Mouse (Mus musculus): ENCODE results near the gene Gpank1. TPM values are rescaled to one million over a fixed set of nuclear protein-coding genes. Genes with fewer than 3 reads are reported as not detected.

The Gpank1 gene
- polyA plus RNA-seq, 1 experiment from 2014 or later: 22.4 TPM

- H3K27ac ChIP-seq (replicated peaks): no peak overlapping the region
- no peak overlapping the region for H3K4me3 ChIP-seq (replicated peaks)
- no peaks in the 10 kb centered on the region for H3K9me3 ChIP-seq (replicated peaks)
- WGBS: 92% methylated on average over 12 of the region's 12 CpGs
- no peak for ATAC-seq (ENCODE audit: low FRiP score)
- no peaks in the 10 kb centered on the region for H3K27me3 ChIP-seq (replicated peaks)
- no peak overlapping the region for H3K9ac ChIP-seq (replicated peaks)
- H3K36me3 ChIP-seq: peaks cover 97% of the 10 kb centered on the region
- no peaks in the 10 kb centered on the region; the same call in 1 of the 2 replicates for H3K4me1 ChIP-seq
- H3K4me2 ChIP-seq: no peak overlapping the region
Measured at GRCm38 (mm10) chr17:35155451-35155850, 34.2 kb downstream of the Gpank1 start.

DNA sequence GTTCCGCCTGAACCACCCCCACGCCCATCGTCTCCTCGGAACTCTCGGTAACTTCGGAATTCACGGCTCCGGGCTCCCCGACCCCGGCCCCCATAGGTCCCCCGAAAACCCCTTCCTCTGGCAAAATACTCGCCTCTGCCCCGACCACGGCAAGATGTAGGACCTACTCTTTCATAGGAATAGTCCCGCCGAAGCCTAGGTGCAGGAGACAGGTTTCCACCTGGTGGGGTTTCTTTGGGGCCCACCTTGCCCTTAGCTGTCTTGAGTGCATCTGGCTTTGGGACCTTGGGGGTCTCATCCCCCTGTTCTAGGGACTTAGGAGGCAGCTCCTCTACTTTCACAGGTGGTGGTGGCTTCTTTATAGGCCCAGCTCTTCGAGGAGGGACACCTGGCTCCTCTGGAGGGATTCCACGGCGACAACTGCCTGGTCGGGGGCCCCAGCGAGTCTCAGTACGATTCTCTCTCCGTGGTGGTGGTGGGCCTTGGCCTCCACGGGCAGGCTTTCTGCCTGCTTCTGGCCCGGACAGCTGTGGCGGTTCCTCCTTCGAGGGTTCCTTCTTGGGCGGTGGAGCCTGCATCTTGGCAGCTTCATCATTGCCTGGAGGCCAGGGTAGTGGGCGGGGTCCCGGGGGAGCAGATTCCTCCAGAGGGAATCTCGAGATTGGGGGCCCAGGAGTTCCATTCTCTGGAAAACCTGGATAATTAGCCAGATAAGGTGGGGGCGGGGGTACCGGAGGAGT is 35.4 kb downstream of the Gpank1 start:
- Histone ChIP-seq H3K4me1 (peaks cover 8% of the 10 kb centered on the region), H3K36me3 (peaks cover 99% of the 10 kb centered on the region), H3K9me3 (replicated peaks) (no peaks in the 10 kb centered on the region), H3K4me3 (replicated peaks) (no peak overlapping the region), H3K4me2 (no peak overlapping the region), H3K27ac (replicated peaks) (no peak overlapping the region), H3K27me3 (replicated peaks) (no peaks in the 10 kb centered on the region), H3K9ac (replicated peaks) (no peak overlapping the region)
- no peak for ATAC-seq (ENCODE audit: low FRiP score)
- 92% methylated on average over 33 of the region's 33 CpGs for WGBS

- no peak for ATAC-seq (ENCODE audit: low FRiP score)
- 94% methylated on average over 8 of the region's 8 CpGs for WGBS
Measured at GRCm38 (mm10) chr17:35157254-35157653, 36.0 kb downstream of the Gpank1 start.

DNA sequence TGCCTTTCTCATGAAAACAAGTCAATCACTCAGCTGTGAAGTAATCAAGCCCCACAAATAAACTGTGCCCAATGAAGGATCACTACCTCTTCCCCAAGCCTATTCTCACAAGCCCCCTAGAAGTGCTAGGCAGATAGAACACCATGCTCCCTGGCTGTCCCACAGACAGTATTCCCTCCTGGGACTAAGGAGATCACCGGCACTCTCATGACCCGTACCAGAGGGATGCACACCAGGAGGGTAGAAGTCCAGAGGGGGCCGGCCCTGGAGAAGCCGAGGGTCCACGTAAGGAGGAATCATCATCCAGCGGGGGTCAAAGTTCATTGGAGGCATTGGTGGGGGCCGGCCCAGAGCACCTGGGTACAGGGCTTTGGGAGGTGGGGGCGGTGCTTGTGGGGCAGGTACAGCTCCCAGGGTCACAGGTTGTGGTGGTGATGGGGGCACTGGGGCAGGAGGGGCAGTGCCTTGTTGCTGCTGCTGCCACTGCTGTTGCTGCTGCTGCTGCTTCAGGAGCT is 36.5 kb downstream of the Gpank1 start:
- H3K36me3 ChIP-seq: peaks cover 95% of the 10 kb centered on the region

More at GRCm38 (mm10) chr17:35157254-35157653, 36.0 kb downstream of the Gpank1 start:
- Histone ChIP-seq H3K9ac (replicated peaks) (no peak overlapping the region), H3K4me2 (no peak overlapping the region), H3K9me3 (replicated peaks) (no peaks in the 10 kb centered on the region), H3K4me3 (replicated peaks) (no peak overlapping the region), H3K27ac (replicated peaks) (no peak overlapping the region), H3K27me3 (replicated peaks) (no peaks in the 10 kb centered on the region), H3K4me1 (peaks cover 14% of the 10 kb centered on the region), H3K36me3 (peaks cover 99% of the 10 kb centered on the region)

DNA sequence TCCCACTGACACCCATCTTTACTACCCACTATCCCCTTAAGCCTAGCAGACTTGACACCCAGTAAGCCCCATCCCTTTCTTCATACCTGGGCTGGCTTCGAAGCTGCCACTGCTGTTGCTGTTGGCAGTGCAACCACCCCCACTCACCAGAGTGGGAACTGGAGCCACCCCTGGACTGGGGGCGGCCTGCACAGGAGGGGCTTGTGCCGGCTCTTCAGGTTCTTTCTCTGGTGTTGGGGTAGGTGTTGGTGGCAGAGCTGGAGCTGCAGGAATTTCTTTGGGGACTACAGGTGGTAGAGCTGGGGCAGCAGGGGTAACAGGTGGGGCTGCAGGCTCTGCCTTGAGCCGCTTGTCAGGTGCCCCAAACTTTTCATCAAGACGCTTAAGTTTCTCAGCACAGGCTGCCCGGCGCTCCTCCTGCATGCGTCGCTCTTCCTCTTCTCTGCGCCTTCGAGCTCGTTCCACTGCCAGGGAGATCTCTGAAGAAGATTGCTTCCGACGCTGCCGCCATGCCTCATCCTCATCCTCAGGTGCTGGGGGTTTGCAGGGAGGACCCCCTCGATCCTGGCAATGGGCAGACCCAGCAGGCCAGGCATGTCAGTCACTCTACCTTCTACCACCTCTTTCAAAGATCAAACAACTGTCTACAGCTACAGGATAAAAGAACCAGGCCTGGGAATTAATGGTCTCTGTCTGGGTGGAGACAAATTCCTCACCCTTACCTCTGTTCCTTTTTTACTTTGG is 37.8 kb downstream of the Gpank1 start:
- Histone ChIP-seq H3K4me2 (no peak overlapping the region), H3K36me3 (peaks cover 82% of the 10 kb centered on the region), H3K27ac (replicated peaks) (no peak overlapping the region), H3K4me1 (peaks cover 28% of the 10 kb centered on the region), H3K9me3 (replicated peaks) (no peaks in the 10 kb centered on the region), H3K4me3 (replicated peaks) (no peak overlapping the region), H3K27me3 (replicated peaks) (no peaks in the 10 kb centered on the region), H3K9ac (replicated peaks) (no peak overlapping the region)
- no peak for ATAC-seq (ENCODE audit: low FRiP score)
- WGBS: 95% methylated on average over 16 of the region's 16 CpGs

More for the DNA sequence above, 36.5 kb downstream of the Gpank1 start:
- WGBS: 95% methylated on average over 8 of the region's 8 CpGs
- Histone ChIP-seq H3K4me3 (replicated peaks) (no peak overlapping the region), H3K4me2 (no peak overlapping the region), H3K27ac (replicated peaks) (no peak overlapping the region), H3K9ac (replicated peaks) (no peak overlapping the region), H3K27me3 (replicated peaks) (no peaks in the 10 kb centered on the region), H3K9me3 (replicated peaks) (no peaks in the 10 kb centered on the region), H3K4me1 (peaks cover 19% of the 10 kb centered on the region)
- no peak for ATAC-seq (ENCODE audit: low FRiP score)

- H3K27ac ChIP-seq (replicated peaks): no peak overlapping the region
- H3K36me3 ChIP-seq: peaks cover 75% of the 10 kb centered on the region
- H3K9ac ChIP-seq (replicated peaks): no peak overlapping the region
- H3K4me2 ChIP-seq: no peak overlapping the region
- no peaks in the 10 kb centered on the region for H3K9me3 ChIP-seq (replicated peaks)
- no peak overlapping the region for H3K4me3 ChIP-seq (replicated peaks)
- H3K27me3 ChIP-seq (replicated peaks): no peaks in the 10 kb centered on the region
- peaks cover 28% of the 10 kb centered on the region for H3K4me1 ChIP-seq
- 86% methylated on average over 7 of the region's 7 CpGs for WGBS
- no peak for ATAC-seq (ENCODE audit: low FRiP score)
Measured at GRCm38 (mm10) chr17:35159638-35160037, 38.4 kb downstream of the Gpank1 start.

DNA sequence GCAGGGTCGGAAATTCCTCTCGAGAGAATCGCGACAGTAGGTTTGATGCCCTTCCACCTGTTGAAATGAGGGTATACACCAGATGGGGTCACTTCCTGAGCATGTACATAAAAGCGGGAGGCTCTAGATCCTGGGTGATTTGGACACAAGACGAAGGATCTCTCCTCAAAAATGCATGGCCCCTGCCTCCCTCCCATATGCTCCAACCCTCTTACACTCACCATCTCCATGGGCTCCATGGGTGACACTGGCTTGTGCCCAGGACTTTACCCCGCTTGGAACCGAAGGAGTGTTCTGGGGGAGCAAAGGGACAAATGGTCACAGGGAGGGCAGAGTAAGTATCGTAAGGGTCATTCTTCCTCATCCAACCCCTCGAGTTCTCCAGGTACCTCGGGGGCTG is 40.2 kb downstream of the Gpank1 start:
- peak overlapping the region; percentile 95; the same call in 1 of the 2 replicates for H3K4me2 ChIP-seq
- WGBS: 79% methylated on average over 11 of the region's 11 CpGs
- no peak overlapping the region for H3K9ac ChIP-seq (replicated peaks)
- H3K36me3 ChIP-seq: peaks cover 58% of the 10 kb centered on the region
- H3K4me1 ChIP-seq: peaks cover 36% of the 10 kb centered on the region
- no peak overlapping the region for H3K27ac ChIP-seq (replicated peaks)
- ATAC-seq (ENCODE audit: low FRiP score): no peak
- no peaks in the 10 kb centered on the region for H3K9me3 ChIP-seq (replicated peaks)
- 0 out of 2 replicates have a peak overlapping the region, but pooled peaks have one; percentile 99 for H3K4me3 ChIP-seq (replicated peaks)
- no peaks in the 10 kb centered on the region for H3K27me3 ChIP-seq (replicated peaks)

- peak overlapping the region; percentile 100; the same call in 1 of the 2 replicates for H3K9ac ChIP-seq (replicated peaks)
- no peaks in the 10 kb centered on the region for H3K9me3 ChIP-seq (replicated peaks)
- H3K4me1 ChIP-seq: peaks cover 42% of the 10 kb centered on the region
- H3K4me3 ChIP-seq (replicated peaks): peak overlapping the region; percentile 99
- ATAC-seq (ENCODE audit: low FRiP score): no peak
- no peaks in the 10 kb centered on the region for H3K27me3 ChIP-seq (replicated peaks)
- H3K4me2 ChIP-seq: peak overlapping the region; percentile 95
- H3K36me3 ChIP-seq: peaks cover 51% of the 10 kb centered on the region
- 81% methylated on average over 14 of the region's 14 CpGs for WGBS
- no peak overlapping the region for H3K27ac ChIP-seq (replicated peaks)
Measured at GRCm38 (mm10) chr17:35162121-35162520, 40.9 kb downstream of the Gpank1 start.

- peak overlapping the region; percentile 99 for H3K4me3 ChIP-seq (replicated peaks)
- H3K27ac ChIP-seq (replicated peaks): no peak overlapping the region
- peak overlapping the region; percentile 100 for H3K9ac ChIP-seq (replicated peaks)
- H3K27me3 ChIP-seq (replicated peaks): no peaks in the 10 kb centered on the region
- H3K36me3 ChIP-seq: peaks cover 44% of the 10 kb centered on the region
- no peak for ATAC-seq (ENCODE audit: low FRiP score)
- peak overlapping the region; percentile 95 for H3K4me2 ChIP-seq
- no peaks in the 10 kb centered on the region for H3K9me3 ChIP-seq (replicated peaks)
- 43% methylated on average over 12 of the region's 12 CpGs for whole genome bisulfite sequencing
- H3K4me1 ChIP-seq: peaks cover 42% of the 10 kb centered on the region
Measured at GRCm38 (mm10) chr17:35162730-35163129, 41.5 kb downstream of the Gpank1 start.

- Histone ChIP-seq H3K4me1 (peaks cover 42% of the 10 kb centered on the region), H3K27me3 (replicated peaks) (no peaks in the 10 kb centered on the region), H3K36me3 (peaks cover 37% of the 10 kb centered on the region), H3K4me2 (peak overlapping the region; percentile 95), H3K4me3 (replicated peaks) (peak overlapping the region; percentile 99), H3K27ac (replicated peaks) (peak overlapping the region; percentile 93), H3K9me3 (replicated peaks) (no peaks in the 10 kb centered on the region), H3K9ac (replicated peaks) (peak overlapping the region; percentile 100)
- WGBS: 9% methylated on average over 8 of the region's 8 CpGs
- no peak for ATAC-seq (ENCODE audit: low FRiP score)
Measured at GRCm38 (mm10) chr17:35163326-35164081, 42.2 kb downstream of the Gpank1 start.

- Histone ChIP-seq H3K27me3 (replicated peaks) (no peaks in the 10 kb centered on the region), H3K9ac (replicated peaks) (peak overlapping the region; percentile 100), H3K9me3 (replicated peaks) (no peaks in the 10 kb centered on the region), H3K4me3 (replicated peaks) (peak overlapping the region; percentile 99), H3K36me3 (peaks cover 30% of the 10 kb centered on the region), H3K4me1 (peaks cover 42% of the 10 kb centered on the region), H3K27ac (replicated peaks) (peak overlapping the region; percentile 93), H3K4me2 (peak overlapping the region; percentile 95)
- WGBS: 0% methylated on average over 24 of the region's 28 CpGs
- no peak for ATAC-seq (ENCODE audit: low FRiP score)
Measured at GRCm38 (mm10) chr17:35164218-35164567, 42.9 kb downstream of the Gpank1 start.

Data from neural tube, embryonic 15.5 days (tissue).